Mouse (Mus musculus): ENCODE data around the gene Rnf187.

The Rnf187 gene

DNA sequence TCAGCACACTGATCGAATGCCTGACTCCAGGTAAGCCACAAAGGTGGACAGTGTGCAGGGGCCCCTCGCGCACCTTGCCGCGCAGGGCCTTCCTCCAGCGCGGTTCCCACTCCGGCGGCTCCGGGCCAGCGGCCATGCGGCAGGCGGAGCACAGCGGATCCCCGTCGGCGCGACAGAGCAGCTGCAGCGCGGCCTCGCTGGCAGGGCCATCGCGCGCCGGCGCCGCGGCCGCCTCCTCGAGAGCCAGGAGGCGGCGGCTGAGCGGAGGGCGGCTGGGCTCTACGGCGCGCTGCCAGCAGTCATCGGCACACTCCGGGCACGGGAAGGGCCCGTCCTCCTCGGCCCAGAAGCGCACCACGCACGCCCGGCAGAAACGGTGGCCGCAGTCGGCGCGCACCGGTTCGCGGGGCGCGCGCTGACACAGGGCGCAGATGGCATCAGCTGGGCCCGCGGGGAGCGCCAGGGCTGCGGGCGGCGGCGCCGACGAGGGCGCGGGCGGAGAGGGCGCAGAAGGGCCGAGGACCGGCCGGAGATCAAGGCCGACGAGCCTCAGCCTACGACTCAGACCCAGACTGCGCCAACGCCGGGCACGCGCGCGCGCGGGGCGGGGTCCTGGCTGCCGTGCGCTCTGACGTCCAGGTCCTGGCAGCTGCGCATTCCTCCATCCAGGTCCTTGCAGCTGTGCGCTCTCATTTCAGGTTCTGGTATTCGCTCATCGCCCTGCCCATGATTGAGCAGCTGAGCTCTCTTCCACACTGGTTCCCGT, at the start of gene Rnf187:
TSS of gene Rnf187 (minus strand) at position 595 of the 766 bp plus-strand sequence.
- peak; percentile 94 for DNase-seq (ENCODE audit: low read depth, low spot score)

DNA sequence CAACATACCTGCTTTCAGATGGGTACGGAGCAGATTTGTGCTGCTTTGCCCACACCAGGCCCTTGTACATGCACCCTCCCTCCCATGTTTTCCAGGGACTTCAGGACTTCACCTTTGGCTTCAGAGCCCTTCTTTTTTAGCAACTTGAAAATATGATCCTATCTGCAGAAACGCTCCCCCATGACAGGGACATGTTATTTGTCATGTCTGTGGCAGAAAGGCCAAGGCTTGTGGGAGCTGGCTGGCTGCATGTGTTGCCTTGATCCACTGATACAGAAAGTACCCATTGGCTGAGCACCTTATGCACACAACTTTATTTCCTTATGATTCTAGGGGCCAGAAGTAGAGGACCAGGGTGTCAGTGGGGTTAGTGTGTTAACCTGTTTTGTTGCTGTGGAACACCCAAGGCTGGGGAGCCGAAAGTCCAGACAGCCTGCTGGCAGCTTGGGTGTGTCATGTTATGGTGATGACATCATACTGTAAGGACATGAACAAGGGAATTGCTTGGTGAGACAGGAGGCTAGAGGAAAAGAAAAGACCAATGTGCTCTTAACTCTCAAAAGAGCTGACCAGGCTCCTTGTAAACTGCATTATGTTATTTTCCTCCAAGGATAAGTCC, 46.7 kb upstream of the Rnf187 start:
- no peak for DNase-seq (ENCODE audit: low read depth, low spot score)

DNA sequence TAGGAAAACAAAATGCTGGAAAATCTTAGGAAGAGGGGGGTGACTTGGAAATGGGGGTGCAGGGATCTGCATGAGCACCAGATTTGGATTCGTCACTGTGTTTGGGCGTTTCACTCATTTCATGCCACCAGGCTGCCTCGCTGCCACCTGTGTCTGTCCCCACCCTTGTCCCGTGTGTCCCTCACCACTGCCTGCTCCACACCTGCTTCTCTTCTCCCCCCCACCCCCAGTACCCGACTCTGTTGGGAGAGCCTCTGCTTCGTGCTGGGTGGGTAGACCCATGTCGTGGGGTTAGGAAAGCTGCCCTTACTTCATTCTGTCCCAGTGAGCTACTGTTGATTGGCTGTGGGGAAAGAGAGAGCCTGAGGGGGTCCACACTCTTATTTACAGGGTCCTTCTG, 45.9 kb upstream of the Rnf187 start:
- DNase-seq (ENCODE audit: low read depth, low spot score) = no peak

DNA sequence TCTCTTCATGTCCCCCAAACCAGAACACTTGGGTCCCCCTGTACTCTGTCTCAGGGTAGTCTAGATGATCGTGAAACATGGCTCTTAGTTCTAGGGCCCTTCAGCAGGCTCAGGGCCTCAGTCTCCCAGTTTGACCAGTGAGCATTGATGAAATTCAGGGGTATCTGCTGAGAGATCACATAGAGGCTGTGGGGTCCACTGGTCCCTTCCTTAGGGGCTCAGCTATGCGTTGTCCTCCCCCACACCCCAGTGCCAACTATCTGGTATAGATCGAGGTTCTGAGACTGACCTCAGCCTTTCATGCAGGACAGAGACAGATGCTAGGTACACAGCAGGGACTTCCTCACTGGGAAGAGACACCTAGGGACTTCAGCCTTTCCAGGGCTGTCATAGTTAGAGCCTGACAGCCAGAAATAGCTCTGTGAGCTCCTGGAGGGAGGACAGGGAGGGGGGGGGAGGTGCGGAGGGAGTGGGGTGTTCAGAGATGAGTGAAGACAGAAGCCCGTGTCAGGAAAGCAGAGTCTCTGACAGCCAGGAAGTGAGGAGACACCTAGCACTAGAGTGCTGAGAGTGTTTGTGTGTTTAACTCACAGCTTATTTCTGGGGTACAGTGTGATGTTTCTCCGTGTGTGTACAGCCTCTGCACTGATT, 45.1 kb upstream of the Rnf187 start:
- DNase-seq (ENCODE audit: low read depth, low spot score) = no peak

DNA sequence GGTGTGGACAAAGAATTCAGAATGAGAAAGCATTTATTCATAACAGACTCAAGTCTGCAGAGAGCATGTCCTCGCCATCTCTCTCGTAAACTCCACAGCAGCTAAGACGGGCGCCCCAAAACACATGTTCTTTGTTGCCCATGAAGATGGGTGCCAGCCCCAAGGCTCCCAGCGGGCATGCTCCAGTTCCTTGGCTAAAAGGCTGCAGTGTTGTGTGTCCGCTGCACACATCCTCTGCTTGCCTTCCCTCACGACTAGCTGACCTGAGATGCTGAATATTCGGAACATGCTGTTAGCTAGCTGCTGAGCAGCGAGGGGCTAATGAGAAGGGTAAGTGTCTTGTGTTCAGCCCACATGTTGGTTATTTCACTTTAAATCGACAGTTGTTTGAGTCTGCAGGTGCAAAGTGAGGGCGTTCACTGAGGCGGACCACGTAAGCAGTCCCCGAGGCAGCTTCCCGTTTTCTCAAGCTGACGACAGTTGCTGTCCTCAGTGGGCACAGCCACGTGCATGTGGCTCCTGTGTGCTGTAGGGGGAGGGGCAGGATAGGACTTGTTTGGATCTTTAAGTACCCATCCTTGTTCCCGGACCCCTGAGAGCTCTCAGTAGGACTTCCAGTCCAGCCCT, 43.9 kb upstream of the Rnf187 start:
- no peak for DNase-seq (ENCODE audit: low read depth, low spot score)

DNA sequence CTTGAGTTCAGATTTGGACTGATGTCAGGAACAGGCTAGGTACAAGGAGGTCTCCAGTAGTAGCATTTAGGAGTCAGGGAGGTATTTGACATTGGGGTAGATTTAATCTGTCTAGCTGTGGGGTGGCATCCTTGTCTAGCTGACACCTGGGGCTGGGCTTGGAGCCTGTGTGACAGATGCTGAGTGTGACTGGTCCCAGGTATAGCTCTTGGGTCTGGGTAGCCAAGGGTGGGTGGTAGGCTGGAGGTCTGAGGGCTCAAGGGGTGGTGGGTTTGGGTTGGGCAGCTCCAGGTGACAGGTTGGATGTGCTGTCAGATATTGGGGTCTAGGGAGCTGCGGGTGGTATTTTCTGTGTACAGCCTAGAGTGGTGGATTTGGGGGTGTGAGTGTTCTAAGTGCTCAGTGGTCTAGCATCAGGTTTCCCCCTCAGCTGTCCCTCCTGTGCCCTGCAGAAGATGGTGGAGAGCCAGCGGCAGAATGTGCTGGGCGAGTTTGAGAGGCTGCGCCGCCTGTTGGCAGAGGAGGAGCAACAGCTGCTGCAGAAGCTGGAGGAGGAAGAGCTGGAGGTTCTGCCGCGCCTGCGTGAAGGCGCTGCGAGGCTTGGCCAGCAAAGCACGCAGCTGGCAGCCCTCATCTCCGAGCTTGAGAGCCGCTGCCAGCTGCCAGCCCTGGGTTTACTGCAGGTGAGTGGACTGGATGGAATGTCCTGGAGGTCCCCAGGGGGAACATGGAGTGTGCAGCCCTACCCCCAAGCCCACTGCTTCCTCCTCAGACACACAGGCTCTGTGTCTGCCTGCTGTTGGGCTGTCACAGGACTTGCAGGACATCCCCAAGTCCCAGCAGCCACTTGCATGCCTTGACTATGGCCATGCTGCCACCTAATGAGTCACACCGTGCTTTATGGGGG, 43.1 kb upstream of the Rnf187 start:
- DNase-seq (ENCODE audit: low read depth, low spot score) = no peak

DNA sequence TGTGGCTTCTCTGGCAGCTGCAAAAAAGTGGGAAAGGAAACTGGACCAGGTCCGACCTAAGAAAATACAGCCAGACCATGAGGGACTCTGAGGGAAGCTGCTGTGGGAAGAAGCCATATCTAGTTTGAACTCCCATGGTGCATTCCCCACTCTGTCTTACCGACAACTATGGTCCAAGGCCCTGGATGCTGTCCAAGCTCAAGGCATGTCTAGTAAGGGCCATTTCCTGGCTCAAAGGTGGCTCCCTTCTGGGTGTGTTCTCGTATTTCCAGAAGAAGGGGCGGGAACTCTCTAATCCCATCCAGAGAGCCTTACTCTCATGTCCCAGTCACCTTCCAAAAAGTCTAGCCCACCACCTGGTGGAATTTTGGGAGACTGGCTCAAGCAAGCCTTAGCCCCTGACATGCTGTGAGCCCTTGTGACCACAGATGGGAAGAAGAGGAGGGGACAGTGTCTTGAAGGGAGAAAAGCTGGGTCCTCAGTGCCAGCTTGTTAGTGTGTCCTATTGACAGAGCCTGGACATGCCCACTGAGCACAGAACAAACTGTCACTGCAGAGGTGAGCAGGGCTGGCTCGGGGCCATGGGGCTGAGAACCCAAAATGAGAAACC, 41.8 kb upstream of the Rnf187 start:
- no peak for DNase-seq (ENCODE audit: low read depth, low spot score)

DNA sequence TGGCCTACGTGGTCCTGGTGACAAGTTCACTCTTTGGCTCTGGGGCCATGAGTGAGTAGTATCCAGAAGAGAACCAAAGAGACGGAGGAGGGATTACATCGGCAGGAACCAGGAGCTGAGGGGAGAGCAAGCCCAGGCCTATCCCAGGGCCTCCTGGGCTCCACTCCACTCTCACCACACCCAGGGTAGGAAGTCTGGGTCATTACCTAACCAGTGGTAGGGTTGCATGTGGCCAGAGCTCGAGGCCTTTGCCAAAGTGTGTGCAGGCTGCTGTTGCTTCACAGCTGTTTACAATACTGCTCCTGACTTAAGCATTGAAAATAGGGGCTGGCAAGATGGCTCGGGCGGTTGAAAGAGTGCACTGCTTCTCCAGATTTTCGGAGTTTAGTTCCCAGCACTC, 40.9 kb upstream of the Rnf187 start:
- DNase-seq (ENCODE audit: low read depth, low spot score) = no peak

DNA sequence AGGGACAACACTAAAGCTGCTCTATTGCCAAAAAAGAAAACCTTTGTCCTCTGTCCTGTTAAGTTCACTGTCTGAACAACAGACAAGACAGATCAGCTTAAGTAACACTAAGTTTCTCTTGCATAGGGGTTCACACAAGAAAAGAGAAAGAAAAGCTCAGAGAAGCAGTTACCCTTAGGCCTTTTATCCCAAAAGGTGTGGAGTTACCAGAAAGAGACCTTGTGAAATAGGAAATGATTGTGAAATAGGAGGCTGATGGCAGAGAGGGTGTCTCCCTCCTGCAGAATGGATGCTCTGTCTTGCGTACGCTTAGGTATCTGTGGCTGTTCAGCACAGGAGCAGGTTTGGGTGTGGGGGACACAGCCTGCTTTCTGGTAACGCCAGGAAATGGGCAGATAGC, 40.5 kb upstream of the Rnf187 start:
- DNase-seq (ENCODE audit: low read depth, low spot score) = no peak

DNA sequence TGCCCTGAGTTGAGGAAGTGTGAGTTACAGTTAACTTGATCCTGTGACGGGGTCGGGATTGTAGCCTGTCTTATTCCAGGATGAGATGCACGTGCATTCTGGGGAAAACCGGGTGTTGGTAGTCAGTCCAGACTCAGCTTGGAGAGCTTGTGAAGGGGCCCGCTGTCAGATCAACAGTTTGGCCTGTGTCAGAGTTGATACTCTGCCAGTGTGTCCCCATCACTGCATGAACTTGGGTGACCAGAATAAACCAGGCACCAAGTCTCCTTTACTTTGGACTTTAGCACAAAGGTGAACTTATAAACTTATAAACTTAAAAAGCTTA, 40.0 kb upstream of the Rnf187 start:
- no peak for DNase-seq (ENCODE audit: low read depth, low spot score)

DNA sequence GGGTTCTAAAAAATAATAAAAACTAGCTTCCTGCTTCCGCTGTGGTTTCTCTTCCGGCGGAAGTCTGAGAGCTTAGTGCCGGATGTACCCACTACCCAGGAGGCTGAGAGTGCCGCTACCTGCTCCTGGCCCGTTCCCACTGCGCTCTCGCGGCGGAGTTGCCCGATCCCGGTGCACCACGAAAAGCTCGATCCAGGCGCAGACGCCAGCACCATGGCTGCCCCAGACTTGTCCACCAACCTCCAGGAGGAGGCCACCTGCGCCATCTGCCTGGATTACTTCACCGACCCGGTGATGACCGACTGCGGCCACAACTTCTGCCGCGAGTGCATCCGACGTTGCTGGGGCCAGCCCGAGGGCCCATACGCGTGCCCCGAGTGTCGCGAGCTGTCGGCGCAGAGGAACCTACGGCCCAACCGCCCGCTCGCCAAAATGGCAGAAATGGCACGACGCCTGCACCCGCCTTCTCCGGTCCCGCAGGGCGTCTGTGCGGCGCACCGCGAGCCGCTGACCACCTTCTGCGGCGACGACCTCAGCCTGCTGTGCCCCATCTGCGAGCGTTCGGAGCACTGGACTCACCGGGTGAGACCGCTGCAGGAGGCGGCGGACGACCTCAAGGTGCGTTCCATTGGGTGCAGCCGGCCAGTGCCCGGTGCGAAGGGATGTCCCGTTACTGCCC, 39.5 kb upstream of the Rnf187 start, which contains the start of gene Trim11:
TSS of gene Trim11 (plus strand) at position 67 of the 679 bp plus-strand sequence.
- DNase-seq (ENCODE audit: low read depth, low spot score) = peak; percentile 80

DNA sequence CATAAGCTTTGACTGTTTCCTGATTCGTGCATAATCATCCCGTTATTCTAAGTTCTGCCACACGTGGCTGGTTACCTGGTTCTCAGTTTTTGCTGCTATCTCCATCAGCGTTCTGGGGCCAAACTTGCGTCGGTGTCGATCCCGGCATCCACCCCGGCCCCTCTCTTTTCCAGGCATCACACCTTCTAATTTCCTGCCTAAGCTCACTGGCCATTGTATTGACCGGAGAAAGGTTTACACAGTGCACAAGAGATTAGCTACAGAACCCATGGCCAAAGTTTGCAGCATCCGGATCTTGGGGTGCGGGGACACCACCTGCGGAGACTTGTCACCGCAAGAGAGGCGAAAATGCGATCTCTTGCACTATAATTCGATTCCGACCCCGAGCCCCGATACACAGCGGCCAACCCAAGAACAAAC, 38.9 kb upstream of the Rnf187 start:
- DNase-seq (ENCODE audit: low read depth, low spot score) = no peak

DNA sequence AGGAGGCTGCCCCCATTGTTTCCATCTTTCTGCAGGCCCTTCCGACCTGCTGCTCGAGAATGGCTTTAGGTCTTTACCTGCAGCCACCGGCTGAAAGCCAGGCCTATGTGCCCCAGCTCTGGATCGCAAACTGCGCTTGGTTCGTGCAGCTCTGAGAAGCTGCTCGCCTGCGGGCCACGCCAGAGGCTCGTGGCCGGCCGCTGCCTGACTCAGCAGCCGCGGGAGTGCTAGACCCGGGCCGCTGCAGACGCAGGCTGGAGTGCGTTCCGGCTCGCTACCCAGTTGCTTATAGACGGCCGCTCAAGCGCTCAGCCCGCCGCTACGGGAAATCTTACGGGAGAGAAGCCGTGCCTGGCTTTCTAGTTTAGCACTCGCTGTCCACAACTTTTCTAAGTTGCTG, 38.4 kb upstream of the Rnf187 start:
- DNase-seq (ENCODE audit: low read depth, low spot score) = no peak

DNA sequence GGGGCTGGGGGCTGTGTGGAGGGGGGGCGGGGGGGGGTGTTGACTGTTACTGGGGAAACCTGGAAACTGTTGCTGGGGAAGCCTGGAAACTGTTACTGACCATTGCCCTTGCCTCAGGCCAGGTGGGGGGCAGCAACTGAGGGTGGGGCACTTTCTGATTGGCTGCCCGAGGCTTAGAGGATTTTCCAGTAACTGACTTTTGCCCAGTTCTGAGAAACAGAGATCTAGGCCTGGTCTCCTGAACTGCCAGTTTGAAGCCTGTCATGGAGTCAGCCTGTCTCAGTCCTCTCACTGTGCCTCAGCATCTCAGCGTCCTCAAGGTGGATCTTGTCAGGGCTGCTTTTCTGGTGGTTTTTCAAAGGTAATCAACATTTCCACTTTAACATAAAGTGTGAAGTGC, 35.7 kb upstream of the Rnf187 start:
- no peak for DNase-seq (ENCODE audit: low read depth, low spot score)

DNA sequence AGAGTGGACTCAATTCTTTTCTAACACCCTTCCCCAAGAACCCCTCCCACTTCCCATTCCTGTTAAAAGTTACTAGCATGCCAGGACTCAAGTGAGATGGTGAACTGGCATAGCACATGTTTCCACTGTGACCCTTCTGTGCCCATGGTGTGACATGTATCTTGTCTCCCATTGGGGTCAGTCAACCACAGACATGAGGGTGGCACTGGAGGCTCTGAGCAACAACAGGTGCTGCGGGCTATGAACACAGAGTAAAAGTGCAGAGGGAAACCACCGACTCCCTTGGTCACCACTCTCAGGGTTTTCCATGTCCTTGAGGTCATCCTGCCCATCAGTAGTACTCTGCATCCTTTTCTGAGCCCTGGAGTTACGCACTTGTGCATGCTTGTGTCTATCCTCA, 33.1 kb upstream of the Rnf187 start:
- no peak for DNase-seq (ENCODE audit: low read depth, low spot score)

DNA sequence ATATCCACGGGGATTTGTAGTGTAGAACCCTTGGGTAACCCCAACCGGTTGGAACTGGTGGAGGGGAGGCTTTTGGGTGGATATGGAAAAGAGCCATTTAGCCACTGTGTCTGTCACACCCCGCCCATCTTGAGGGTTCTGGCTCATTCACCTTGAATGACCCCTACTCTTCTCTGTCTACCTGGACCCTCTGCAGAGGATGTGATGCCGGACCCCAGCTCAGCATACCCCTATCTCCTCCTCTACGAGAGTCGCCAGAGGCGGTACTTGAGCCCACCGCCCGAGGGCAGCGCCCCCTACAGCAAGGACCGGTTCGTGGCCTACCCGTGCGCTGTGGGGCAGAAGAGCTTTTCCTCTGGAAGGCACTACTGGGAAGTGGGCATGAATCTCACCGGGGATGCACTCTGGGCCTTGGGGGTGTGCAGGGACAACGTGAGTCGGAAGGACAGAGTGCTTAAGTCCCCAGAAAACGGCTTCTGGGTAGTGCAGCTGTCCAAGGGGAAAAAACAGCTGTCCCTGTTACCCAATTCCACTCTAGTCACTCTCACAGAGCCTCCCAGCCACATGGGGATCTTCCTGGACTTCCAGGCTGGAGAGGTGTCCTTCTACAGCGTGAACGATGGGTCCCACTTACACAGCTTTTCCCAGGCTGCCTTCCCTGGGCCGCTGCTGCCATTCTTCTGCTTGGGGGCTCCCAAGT, 32.3 kb upstream of the Rnf187 start:
- DNase-seq (ENCODE audit: low read depth, low spot score) = no peak

DNA sequence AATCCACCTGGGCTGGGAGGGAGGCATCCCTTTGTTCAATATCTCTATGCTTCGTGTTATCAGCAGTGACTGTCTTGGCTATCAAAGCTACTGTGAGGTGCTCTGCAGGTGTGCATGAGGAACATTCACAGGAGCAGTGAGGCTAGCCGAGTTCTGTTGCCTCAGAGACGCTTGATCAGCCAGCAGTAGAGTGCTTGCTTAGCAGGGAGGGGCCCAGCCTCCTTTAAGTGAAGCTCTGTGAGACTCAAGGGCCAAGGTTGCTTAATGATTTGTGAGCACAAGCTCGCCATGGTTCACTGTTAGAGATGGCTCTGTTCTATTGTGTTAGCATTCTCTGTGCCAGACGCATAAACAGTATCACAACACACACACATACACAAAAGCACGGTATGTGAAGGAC, 30.9 kb upstream of the Rnf187 start:
- DNase-seq (ENCODE audit: low read depth, low spot score) = no peak

DNA sequence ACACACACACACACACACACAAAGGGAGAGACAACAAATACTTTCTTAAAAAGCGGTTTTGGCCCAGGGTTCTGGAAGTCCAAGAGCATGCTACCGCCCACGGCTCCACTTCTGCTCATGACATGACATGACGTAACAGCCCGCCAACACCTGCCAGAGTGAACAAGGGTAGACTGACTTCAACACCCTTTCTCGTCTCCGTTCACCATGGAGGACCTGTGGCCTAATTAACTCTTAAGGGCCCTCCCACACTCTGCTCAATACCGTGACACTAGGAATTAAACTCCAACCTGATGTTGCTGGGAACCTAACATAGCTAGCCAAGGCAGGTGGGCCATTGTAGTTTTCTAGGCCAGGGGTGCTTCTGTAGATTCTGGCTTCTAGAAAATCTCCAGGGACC, 30.3 kb upstream of the Rnf187 start:
- no peak for DNase-seq (ENCODE audit: low read depth, low spot score)

DNA sequence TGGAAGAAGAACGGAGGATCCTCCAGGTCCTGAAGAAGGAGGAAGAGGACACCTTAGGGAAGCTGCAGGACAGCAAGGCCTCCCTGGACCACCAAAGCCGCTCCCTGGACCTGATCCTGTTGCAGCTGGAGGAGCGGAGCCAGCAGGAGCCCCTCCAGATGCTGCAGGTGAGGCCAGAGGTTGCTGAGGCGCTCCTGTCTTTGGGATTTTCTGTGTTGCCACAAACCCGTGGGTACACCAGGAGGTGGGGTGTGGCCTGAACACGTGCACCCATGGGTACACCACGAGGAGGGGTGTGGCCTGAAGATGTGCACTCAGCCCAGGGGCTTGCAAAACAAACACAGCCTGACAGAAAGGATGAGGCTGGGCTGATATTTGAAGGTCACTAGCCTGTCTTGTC, 29.8 kb upstream of the Rnf187 start:
- DNase-seq (ENCODE audit: low read depth, low spot score) = no peak

DNA sequence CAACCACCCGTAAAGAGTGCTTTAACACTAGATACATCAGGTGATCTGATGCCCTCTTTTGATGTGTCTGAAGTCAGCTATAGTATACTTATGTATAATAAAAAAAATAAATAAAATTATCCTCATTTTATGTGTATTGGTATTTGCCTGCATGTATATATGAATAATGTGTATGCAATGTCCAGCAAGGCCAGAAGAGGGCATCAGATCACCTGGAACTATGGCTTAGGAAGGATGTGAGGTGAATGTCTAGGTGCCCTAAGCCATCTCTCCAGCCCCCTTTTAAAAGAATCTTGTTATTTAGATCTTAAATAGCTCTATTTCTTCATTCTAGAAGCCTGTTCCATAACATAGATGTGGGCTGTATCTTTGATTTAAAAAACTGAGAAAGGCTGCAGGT, 28.6 kb upstream of the Rnf187 start:
- DNase-seq (ENCODE audit: low read depth, low spot score) = no peak

Measured in mesoderm, embryonic 11.5 days (tissue).